Mouse (Mus musculus) B cell, adult 2 months (primary cell): ENCODE results near the gene Cenpf.

Experiments used
- DNase-seq, 2 experiments: peaks; one replicate each; pipeline ENCODE4 v3.0.0; 2022

Cenpf gene

GRCm38 (mm10) chr1:189627976-189628768 lies 59.7 kb downstream of the Cenpf start:
- peak; percentile 81 to 82 for DNase-seq

- DNase-seq: no peak
These were observed 63.1 kb downstream of the Cenpf start for GRCm38 (mm10) chr1:189624756-189625155.

GRCm38 (mm10) chr1:189618970-189619740 lies 68.7 kb downstream of the Cenpf start:
- DNase-seq: no peak

- no peak for DNase-seq
These were observed 70.5 kb downstream of the Cenpf start for GRCm38 (mm10) chr1:189617381-189617780.

- DNase-seq: no peak
These were observed 72.6 kb downstream of the Cenpf start for GRCm38 (mm10) chr1:189615246-189615645.

GRCm38 (mm10) chr1:189613076-189613475 lies 74.8 kb downstream of the Cenpf start:
- no peak for DNase-seq

- DNase-seq: no peak
These were observed 76.1 kb downstream of the Cenpf start for GRCm38 (mm10) chr1:189611775-189612174.

- peak; percentile 63 to 70 for DNase-seq
These were observed 79.2 kb downstream of the Cenpf start for GRCm38 (mm10) chr1:189608640-189609039.

- DNase-seq: peak; percentile 30 to 33
These were observed 79.8 kb downstream of the Cenpf start for GRCm38 (mm10) chr1:189608039-189608438.

GRCm38 (mm10) chr1:189605598-189606126 lies 82.2 kb downstream of the Cenpf start:
- peak; percentile 2 to 5 for DNase-seq

- no peak for DNase-seq
These were observed 90.8 kb downstream of the Cenpf start for GRCm38 (mm10) chr1:189597096-189597495.
